Mouse (Mus musculus) brain, embryonic 14.5 days (tissue): ENCODE measurements at regions not wholly inside any gene's neighbourhood (a gene's known extent, or its start where the extent isn't known, plus 50 kb on each side); places are given as distances from the start of the nearest gene placed in this dataset.

ENCODE experiments used
- DNase-seq: peaks from one replicate; pipeline ENCODE4 v3.0.0-alpha.2; 2011; ENCODE audit warnings: low read depth
- CTCF ChIP-seq: fragments of 200-500 bp; IDR thresholded peaks from 2 replicates; pipeline ENCODE4 v1.5.1; 2012; ENCODE audit warnings: inconsistent platforms, mild to moderate bottlenecking, moderate library complexity, borderline replicate concordance; ENCODE audit not compliant: insufficient read depth, insufficient read length; ENCODE audit errors: extremely low read depth
- POLR2A ChIP-seq: fragments of 200-500 bp; IDR thresholded peaks from 2 replicates; pipeline ENCODE4 v1.6.1; 2012; ENCODE audit warnings: mild to moderate bottlenecking, inconsistent platforms, borderline replicate concordance; ENCODE audit not compliant: poor library complexity, insufficient read depth, insufficient read length, severe bottlenecking; ENCODE audit errors: extremely low read depth

- no peak for TF ChIP-seq CTCF
- TF ChIP-seq POLR2A, result no peak
Measured at GRCm38 (mm10) chr2:67180962-67181361, 232.6 kb upstream of the Gm21830 start.

GRCm38 (mm10) chr2:67221061-67221802 lies 192.3 kb upstream of the Gm21830 start:
- DNase-seq, result peak; percentile 16
- TF ChIP-seq POLR2A (no peak), CTCF (no peak)

More at GRCm38 (mm10) chr2:67180962-67181361, 232.6 kb upstream of the Gm21830 start:
- DNase-seq, result no peak

- TF ChIP-seq CTCF (peak; percentile 26; the same call in 1 of the 2 replicates), POLR2A (no peak)
- peak; percentile 38 for DNase-seq
Measured at GRCm38 (mm10) chr2:67226299-67226698, 187.2 kb upstream of the Gm21830 start.

GRCm38 (mm10) chr2:67257455-67257854 lies 156.1 kb upstream of the Gm21830 start:
- peak; percentile 81 for DNase-seq

More at GRCm38 (mm10) chr2:67257455-67257854, 156.1 kb upstream of the Gm21830 start:
- TF ChIP-seq CTCF (no peak), POLR2A (no peak)
